Mouse (Mus musculus): ENCODE results near the gene Ypel4.

GRCm38 (mm10) chr2:84773195-84773594, 39.3 kb downstream of the Ypel4 start:
- no peak for TF ChIP-seq CTCF (IDR thresholded peaks at IDR 0.05)
- TF ChIP-seq EP300 (IDR thresholded peaks at IDR 0.05): no peak

Measured in lung, postnatal 0 days (tissue).